Mouse (Mus musculus) hindbrain, embryonic 14.5 days (tissue): ENCODE measurements at regions not wholly inside any gene's neighbourhood (a gene's known extent, or its start where the extent isn't known, plus 50 kb on each side); places are given as distances from the start of the nearest gene placed in this dataset.

ENCODE experiments used
- ATAC-seq: fragments of 200-750 bp; cut with Nextera tagmentation; 2 replicates; pipeline ENCODE4 v1.8.0; 2017; ENCODE audit warnings: moderate number of reproducible peaks, mild to moderate bottlenecking, moderate TSS enrichment, moderate library complexity; ENCODE audit not compliant: low FRiP score
- DNase-seq: peaks from one replicate; pipeline ENCODE4 v3.0.0-alpha.2; 2015; ENCODE audit warnings: low spot score
- H3K27ac ChIP-seq: fragments of 300-500 bp; sonication (generic); 2 replicates; pipeline ENCODE4 v1.5.1; 2014; ENCODE audit warnings: mild to moderate bottlenecking, moderate library complexity
- H3K27me3 ChIP-seq: fragments of 300-500 bp; sonication (generic); 2 replicates; pipeline ENCODE4 v1.6.1; 2014; ENCODE audit warnings: mild to moderate bottlenecking, low read length, mixed read lengths; ENCODE audit not compliant: control insufficient read depth, insufficient read depth
- H3K36me3 ChIP-seq: fragments of 300-500 bp; sonication (generic); replicated peaks from 2 replicates; pipeline ENCODE4 v1.6.1; 2014; ENCODE audit not compliant: control insufficient read depth, insufficient read depth
- H3K4me1 ChIP-seq: fragments of 300-500 bp; sonication (generic); replicated peaks from 2 replicates; pipeline ENCODE4 v1.6.1; 2014; ENCODE audit warnings: antibody characterized with exemption, low read length, mixed read lengths; ENCODE audit not compliant: control insufficient read depth, insufficient read depth
- H3K4me2 ChIP-seq: fragments of 300-500 bp; sonication (generic); replicated peaks from 2 replicates; pipeline ENCODE4 v1.6.1; 2014; ENCODE audit warnings: mild to moderate bottlenecking, moderate library complexity
- H3K4me3 ChIP-seq: fragments of 300-500 bp; sonication (generic); replicated peaks from 2 replicates; pipeline ENCODE4 v1.5.1; 2014; ENCODE audit warnings: mild to moderate bottlenecking, low read length
- H3K9ac ChIP-seq: fragments of 300-500 bp; sonication (generic); 2 replicates; pipeline ENCODE4 v1.6.1; 2014
- H3K9me3 ChIP-seq: fragments of 300-500 bp; sonication (generic); 2 replicates; pipeline ENCODE4 v1.6.1; 2016; ENCODE audit warnings: low read length; ENCODE audit not compliant: control insufficient read depth
- WGBS: fragments of 180-500 bp; shearing (Covaris S2); extraction: QIAGEN DNeasy Blood & Tissue Kit; methylation state at CpG from one replicate; pipeline ENCODE4 v1.1.7; 2014; 5-methylcytosine and 5-hydroxymethylcytosine counted together
- microRNA-seq: library from miRNA; unstranded; fragments of <30 nt; microRNA quantifications from one replicate; pipeline ENCODE4, GENCODE M21; 2016

GRCm38 (mm10) chr2:30670836-30671586 lies 76.2 kb downstream of the Cstad start:
- Histone ChIP-seq H3K9me3 (no peaks in the 10 kb centered on the region), H3K4me1 (peaks cover 29% of the 10 kb centered on the region), H3K4me2 (no peak overlapping the region), H3K27me3 (no peaks in the 10 kb centered on the region), H3K27ac (peak overlapping the region; percentile 47), H3K36me3 (no peaks in the 10 kb centered on the region), H3K9ac (no peak overlapping the region; the same call in 1 of the 2 replicates), H3K4me3 (no peak overlapping the region)
- DNase-seq = no peak
- no peak for ATAC-seq
- WGBS = 69% methylated on average over 5 of the region's 5 CpGs

GRCm38 (mm10) chr2:30667468-30667867 lies 72.6 kb downstream of the Cstad start:
- Histone ChIP-seq H3K4me1 (peaks cover 24% of the 10 kb centered on the region), H3K9me3 (no peaks in the 10 kb centered on the region), H3K4me2 (no peak overlapping the region), H3K9ac (peak overlapping the region; percentile 33), H3K27me3 (no peaks in the 10 kb centered on the region), H3K4me3 (no peak overlapping the region), H3K36me3 (no peaks in the 10 kb centered on the region), H3K27ac (peak overlapping the region; percentile 92)
- ATAC-seq = peak; percentile 18; the same call in 1 of the 2 replicates
- 5% methylated on average over 8 of the region's 8 CpGs for WGBS
- DNase-seq = no peak

GRCm38 (mm10) chr2:30661147-30661546 lies 66.3 kb downstream of the Cstad start:
- no peak overlapping the region for H3K4me3 ChIP-seq
- peaks cover 54% of the 10 kb centered on the region for H3K4me1 ChIP-seq
- no peak for DNase-seq
- no peak for ATAC-seq
- no peaks in the 10 kb centered on the region for H3K9me3 ChIP-seq
- peak overlapping the region; percentile 69; the same call in 1 of the 2 replicates for H3K9ac ChIP-seq
- no peaks in the 10 kb centered on the region for H3K36me3 ChIP-seq
- H3K27ac ChIP-seq = peak overlapping the region; percentile 100
- H3K4me2 ChIP-seq = no peak overlapping the region
- H3K27me3 ChIP-seq = no peaks in the 10 kb centered on the region
- WGBS = 35% methylated on average over 10 of the region's 10 CpGs

GRCm38 (mm10) chr2:30660613-30660991 lies 65.8 kb downstream of the Cstad start:
- Histone ChIP-seq H3K4me2 (no peak overlapping the region), H3K9me3 (no peaks in the 10 kb centered on the region), H3K27me3 (no peaks in the 10 kb centered on the region), H3K4me3 (no peak overlapping the region), H3K9ac (peak overlapping the region; percentile 69; the same call in 1 of the 2 replicates), H3K27ac (peak overlapping the region; percentile 100), H3K4me1 (peaks cover 54% of the 10 kb centered on the region), H3K36me3 (no peaks in the 10 kb centered on the region)
- DNase-seq = no peak
- ATAC-seq = peak; percentile 5; the same call in 1 of the 2 replicates
- WGBS = 2% methylated on average over 10 of the region's 10 CpGs

- Histone ChIP-seq H3K4me2 (no peak overlapping the region), H3K9ac (peak overlapping the region; percentile 69), H3K9me3 (no peaks in the 10 kb centered on the region), H3K27ac (peak overlapping the region; percentile 100), H3K27me3 (no peaks in the 10 kb centered on the region), H3K4me1 (peaks cover 54% of the 10 kb centered on the region), H3K36me3 (no peaks in the 10 kb centered on the region), H3K4me3 (no peak overlapping the region)
- no peak for DNase-seq
- WGBS = 20% methylated on average over 11 of the region's 11 CpGs
- ATAC-seq = no peak
Observed at GRCm38 (mm10) chr2:30659836-30660612, 65.2 kb downstream of the Cstad start.

GRCm38 (mm10) chr2:30658844-30659555 lies 64.2 kb downstream of the Cstad start:
- Histone ChIP-seq H3K9ac (peak overlapping the region; percentile 69), H3K9me3 (no peaks in the 10 kb centered on the region), H3K27ac (peak overlapping the region; percentile 100), H3K4me3 (no peak overlapping the region), H3K4me2 (peak overlapping the region; percentile 55), H3K36me3 (no peaks in the 10 kb centered on the region), H3K4me1 (peaks cover 62% of the 10 kb centered on the region), H3K27me3 (no peaks in the 10 kb centered on the region)
- DNase-seq (peak; percentile 75), ATAC-seq (peak; percentile 64)
- under 1% methylated on average over 16 of the region's 16 CpGs for WGBS

Small RNA genes in the stretch of these regions (microRNA-seq; reads per million reads assigned to microRNA genes)
- gene Mir3089 = 0.81 reads per million
